Mouse (Mus musculus): Measurements from ENCODE around the gene Bcan. TPM values are rescaled to one million over a fixed set of nuclear protein-coding genes. Genes with fewer than 3 reads are reported as not detected.

Bcan gene
- polyA plus RNA-seq (2015; fragmentation: Nextera tagmentation; extraction: Ambion mirVana) = 0.15 and 0.54 TPM in 2 replicates

- H3K4me3 ChIP-seq (replicated peaks) = peak within 1 kb of the TSS; percentile 29
- H3K27me3 ChIP-seq (replicated peaks) = peaks cover 91% of the 10 kb centered on the region
- H3K9ac ChIP-seq = peak within 1 kb of the TSS; percentile 6; the same call in 1 of the 2 replicates
- H3K4me2 ChIP-seq (replicated peaks) = peak within 1 kb of the TSS; percentile 56
- no peak within 1 kb of the TSS for H3K27ac ChIP-seq
- peaks cover 15% of the 10 kb centered on the region for H3K4me1 ChIP-seq (replicated peaks)
- ATAC-seq = no peak
- 0 out of 2 replicates have a peak, but pooled peaks cover 3% of the 10 kb centered on the region for H3K9me3 ChIP-seq
- 1% methylated on average over 39 of the region's 39 CpGs for WGBS
- no peaks in the 10 kb centered on the region for H3K36me3 ChIP-seq
Measured at GRCm38 (mm10) chr3:88000181-88000580, at the start of gene Bcan. Gene Bcan, minus strand, starts transcription at chr3:88000230.

GRCm38 (mm10) chr3:88049532-88049931 lies 49.5 kb upstream of the Bcan start:
- H3K27ac ChIP-seq = no peak overlapping the region
- no peaks in the 10 kb centered on the region for H3K9me3 ChIP-seq
- no peaks in the 10 kb centered on the region for H3K27me3 ChIP-seq (replicated peaks)
- H3K4me1 ChIP-seq (replicated peaks) = no peaks in the 10 kb centered on the region
- no peak overlapping the region for H3K4me2 ChIP-seq (replicated peaks)
- H3K36me3 ChIP-seq = peaks cover 21% of the 10 kb centered on the region
- no peak for ATAC-seq
- H3K4me3 ChIP-seq (replicated peaks) = no peak overlapping the region
- H3K9ac ChIP-seq = no peak overlapping the region
- 71% methylated on average over 3 of the region's 3 CpGs for WGBS

GRCm38 (mm10) chr3:88042661-88043421 lies 42.8 kb upstream of the Bcan start, which contains the start of gene Gpatch4:
Gene Gpatch4, plus strand, starts transcription at chr3:88043108.
- Histone ChIP-seq H3K27ac (peak within 1 kb of the TSS; percentile 68; the same call in 1 of the 2 replicates), H3K4me2 (replicated peaks) (peak within 1 kb of the TSS; percentile 75), H3K36me3 (peaks cover 2% of the 10 kb centered on the region; the same call in 1 of the 2 replicates), H3K9me3 (no peaks in the 10 kb centered on the region), H3K4me1 (replicated peaks) (peaks cover 2% of the 10 kb centered on the region; the same call in 1 of the 2 replicates), H3K4me3 (replicated peaks) (peak within 1 kb of the TSS; percentile 77), H3K27me3 (replicated peaks) (peaks cover 11% of the 10 kb centered on the region; the same call in 1 of the 2 replicates), H3K9ac (peak within 1 kb of the TSS; percentile 59)
- ATAC-seq = peak; percentile 98
- 7% methylated on average over 36 of the region's 36 CpGs for WGBS

GRCm38 (mm10) chr3:88035561-88036293 lies 35.7 kb upstream of the Bcan start:
- 58% methylated on average over 1 of the region's 1 CpGs for WGBS
- no peak overlapping the region for H3K4me2 ChIP-seq (replicated peaks)
- no peak overlapping the region for H3K9ac ChIP-seq
- no peaks in the 10 kb centered on the region for H3K9me3 ChIP-seq
- no peaks in the 10 kb centered on the region for H3K36me3 ChIP-seq
- no peak overlapping the region for H3K27ac ChIP-seq
- H3K27me3 ChIP-seq (replicated peaks) = peaks cover 36% of the 10 kb centered on the region
- H3K4me1 ChIP-seq (replicated peaks) = no peaks in the 10 kb centered on the region
- ATAC-seq = no peak
- H3K4me3 ChIP-seq (replicated peaks) = no peak overlapping the region

GRCm38 (mm10) chr3:88033506-88033905 lies 33.5 kb upstream of the Bcan start:
- peaks cover 39% of the 10 kb centered on the region for H3K27me3 ChIP-seq (replicated peaks)
- no peaks in the 10 kb centered on the region for H3K9me3 ChIP-seq
- no peak overlapping the region for H3K9ac ChIP-seq
- H3K4me3 ChIP-seq (replicated peaks) = no peak overlapping the region
- H3K4me2 ChIP-seq (replicated peaks) = no peak overlapping the region
- ATAC-seq = no peak
- WGBS = 49% methylated on average over 5 of the region's 5 CpGs
- H3K36me3 ChIP-seq = no peaks in the 10 kb centered on the region
- H3K4me1 ChIP-seq (replicated peaks) = no peaks in the 10 kb centered on the region
- no peak overlapping the region for H3K27ac ChIP-seq

GRCm38 (mm10) chr3:88030608-88031395 lies 30.8 kb upstream of the Bcan start:
- 16% methylated on average over 19 of the region's 19 CpGs for WGBS
- ATAC-seq = no peak

GRCm38 (mm10) chr3:88027434-88028186 lies 27.6 kb upstream of the Bcan start, which contains the start of gene Hapln2:
Gene Hapln2, minus strand, starts transcription at chr3:88027583.
- Histone ChIP-seq H3K4me2 (replicated peaks) (no peak within 1 kb of the TSS), H3K27ac (no peak within 1 kb of the TSS), H3K36me3 (no peaks in the 10 kb centered on the region), H3K4me1 (replicated peaks) (peaks cover 14% of the 10 kb centered on the region), H3K4me3 (replicated peaks) (no peak within 1 kb of the TSS), H3K9ac (no peak within 1 kb of the TSS), H3K9me3 (no peaks in the 10 kb centered on the region; the same call in 1 of the 2 replicates), H3K27me3 (replicated peaks) (peaks cover 68% of the 10 kb centered on the region)
- 49% methylated on average over 5 of the region's 5 CpGs for WGBS
- ATAC-seq = no peak

More at GRCm38 (mm10) chr3:88030608-88031395, 30.8 kb upstream of the Bcan start:
- Histone ChIP-seq H3K4me3 (replicated peaks) (no peak overlapping the region), H3K4me2 (replicated peaks) (no peak overlapping the region), H3K36me3 (no peaks in the 10 kb centered on the region), H3K27ac (no peak overlapping the region), H3K9ac (no peak overlapping the region), H3K27me3 (replicated peaks) (peaks cover 46% of the 10 kb centered on the region), H3K9me3 (no peaks in the 10 kb centered on the region; the same call in 1 of the 2 replicates), H3K4me1 (replicated peaks) (no peaks in the 10 kb centered on the region)

- peaks cover 18% of the 10 kb centered on the region for H3K4me1 ChIP-seq (replicated peaks)
- ATAC-seq = no peak
- no peaks in the 10 kb centered on the region; the same call in 1 of the 2 replicates for H3K9me3 ChIP-seq
- no peaks in the 10 kb centered on the region for H3K36me3 ChIP-seq
- no peak overlapping the region for H3K4me3 ChIP-seq (replicated peaks)
- H3K9ac ChIP-seq = no peak overlapping the region
- no peak overlapping the region for H3K4me2 ChIP-seq (replicated peaks)
- peaks cover 67% of the 10 kb centered on the region for H3K27me3 ChIP-seq (replicated peaks)
- H3K27ac ChIP-seq = no peak overlapping the region
- WGBS = 62% methylated on average over 7 of the region's 7 CpGs
Measured at GRCm38 (mm10) chr3:88026823-88027222, 26.8 kb upstream of the Bcan start.

GRCm38 (mm10) chr3:88023192-88024074 lies 23.4 kb upstream of the Bcan start:
- Histone ChIP-seq H3K4me2 (replicated peaks) (peak overlapping the region; percentile 100), H3K9ac (peak overlapping the region; percentile 41), H3K27ac (no peak overlapping the region), H3K4me1 (replicated peaks) (peaks cover 18% of the 10 kb centered on the region), H3K4me3 (replicated peaks) (peak overlapping the region; percentile 57), H3K9me3 (no peaks in the 10 kb centered on the region; the same call in 1 of the 2 replicates), H3K27me3 (replicated peaks) (peaks cover 65% of the 10 kb centered on the region), H3K36me3 (no peaks in the 10 kb centered on the region)
- ATAC-seq = peak; percentile 79
- WGBS = under 1% methylated on average over 81 of the region's 81 CpGs

- H3K36me3 ChIP-seq = no peaks in the 10 kb centered on the region
- 2% methylated on average over 65 of the region's 66 CpGs for WGBS
- peak overlapping the region; percentile 41 for H3K9ac ChIP-seq
- H3K4me2 ChIP-seq (replicated peaks) = peak overlapping the region; percentile 100
- H3K4me1 ChIP-seq (replicated peaks) = peaks cover 18% of the 10 kb centered on the region
- peaks cover 70% of the 10 kb centered on the region for H3K27me3 ChIP-seq (replicated peaks)
- H3K9me3 ChIP-seq = no peaks in the 10 kb centered on the region
- H3K4me3 ChIP-seq (replicated peaks) = peak overlapping the region; percentile 57
- ATAC-seq = peak; percentile 95
- no peak overlapping the region for H3K27ac ChIP-seq
Measured at GRCm38 (mm10) chr3:88022322-88023191, 22.5 kb upstream of the Bcan start.

Data from intestine, embryonic 15.5 days (tissue).